Mouse (Mus musculus): ENCODE measurements at regions not wholly inside any gene's neighbourhood (a gene's known extent, or its start where the extent isn't known, plus 50 kb on each side); places are given as distances from the start of the nearest gene placed in this dataset.

DNA sequence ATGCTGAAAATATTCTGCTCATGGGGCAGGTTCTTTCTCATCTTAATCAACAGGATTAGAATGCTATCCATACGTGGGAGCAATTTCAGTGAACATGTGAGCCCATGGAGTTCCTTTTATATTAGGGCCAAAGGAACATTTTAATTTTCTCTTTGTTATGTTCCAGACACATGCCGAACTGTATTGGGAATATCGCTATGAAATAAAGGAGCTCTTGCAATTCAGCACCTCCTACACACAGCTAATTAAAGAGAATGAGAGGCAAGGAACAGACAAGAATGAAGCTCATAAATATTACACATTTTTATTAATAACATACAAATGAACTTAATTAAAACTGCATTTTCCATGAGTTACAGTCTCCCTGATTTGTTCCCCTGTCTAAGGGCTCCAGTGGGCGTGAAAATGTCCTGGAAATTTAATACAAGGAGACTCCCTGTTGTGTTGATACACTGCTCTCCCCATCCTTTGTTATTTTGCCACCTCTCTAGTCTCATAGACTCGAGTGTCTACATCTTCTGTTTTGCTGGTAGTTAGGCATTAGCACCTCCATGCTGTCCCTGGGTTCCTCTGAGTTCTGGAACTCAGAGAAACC is 205.5 kb downstream of the Phlda1 start:
- no peak for TF ChIP-seq CTCF (IDR thresholded peaks at IDR 0.05 in 2 of 3, conservative IDR thresholded peaks at IDR 0.05 in 1 of 3; ENCODE audit: control insufficient read depth in 1 of 3, insufficient read depth in 1 of 3, low read depth in 2 of 3, low read length in 3 of 3, poor library complexity in 1 of 3, severe bottlenecking in 1 of 3)
- no peak for TF ChIP-seq POLR2A (IDR thresholded peaks at IDR 0.05; ENCODE audit: control insufficient read depth in 1 of 2, insufficient read depth in 1 of 2, low read depth in 1 of 2, low read length in 2 of 2, poor library complexity in 1 of 2)

All from MEL (cell line).